Mouse (Mus musculus): ENCODE data around the gene Tssk2.

GRCm38 (mm10) chr16:17884116-17884515, 14.3 kb upstream of the Tssk2 start:
- TF ChIP-seq CTCF (IDR thresholded peaks at IDR 0.05; ENCODE audit: borderline replicate concordance, extremely low read depth, insufficient read depth, insufficient read length) (no peak), POLR2A (IDR thresholded peaks at IDR 0.05; ENCODE audit: borderline replicate concordance, extremely low read depth, insufficient read depth, insufficient read length, poor library complexity, severe bottlenecking) (no peak)
